20 mouse cellular contexts compared by ENCODE assay signal in genomic region chr14:105134076-105134475, GRCm38 (mm10).
"Had no signal": no experiment of that assay in that cellular context is flagged by ENCODE, and none has a peak within 500 bp of the region (broad histone marks: within the 10 kb centered on the region; RNA-seq: fewer than 3 reads in every experiment).

No protein-coding gene starts in this region.

- DNase-seq: cerebellum, adult 9-10 months; cerebellum, adult 9-11 months; cerebellum, postnatal 10 days; cerebellum, postnatal 14 days; cerebellum, postnatal 25 days; cerebellum, postnatal 36 days; embryo, embryonic 11 days; forebrain, postnatal 0 days; gastrocnemius, adult 2 months; gastrocnemius, postnatal 10 days; gastrocnemius, postnatal 14 days; gastrocnemius, postnatal 25 days; gastrocnemius, postnatal 36 days; heart, adult 11 months; heart, adult 18-20 months; heart, adult 2 months had no signal

- ATAC-seq: forebrain, embryonic 13.5 days; forebrain, embryonic 14.5 days; forebrain, embryonic 15.5 days; forebrain, embryonic 16.5 days; forebrain, postnatal 0 days had no signal
